Mouse (Mus musculus): ENCODE results near the gene Esp18. TPM values are rescaled to one million over a fixed set of nuclear protein-coding genes. Genes with fewer than 3 reads are reported as not detected.

The Esp18 gene
- not detected in 2 replicates for polyA plus RNA-seq (2012; rRNA removed)

DNA sequence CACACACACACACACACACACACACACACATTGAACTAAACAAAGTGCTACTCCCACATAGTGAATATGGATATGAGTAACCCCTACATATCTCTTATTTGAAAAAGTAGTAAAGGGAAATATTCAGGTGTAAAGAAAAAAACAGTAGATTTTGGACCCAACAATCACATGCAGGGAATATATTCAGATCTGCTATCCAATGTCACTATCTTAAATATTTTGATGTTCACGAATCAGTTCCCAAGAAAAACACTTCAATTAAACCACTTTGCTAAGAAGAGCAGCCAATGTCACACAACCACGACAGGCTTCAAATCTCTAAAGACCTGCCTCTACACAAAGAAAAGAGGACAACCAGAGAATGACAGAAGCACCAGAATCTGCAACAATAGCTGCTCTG, at the start of gene Esp18:
Esp18 (plus strand) TSS at position 301 of the 400 bp plus-strand sequence.

Other genes starting within 250 kb of the Esp18 start
- gene Esp16, start 129.8 kb downstream of the Esp18 start, polyA plus RNA-seq (2012; rRNA removed) = not detected in 2 replicates
- gene Esp15, start 234.6 kb downstream of the Esp18 start, polyA plus RNA-seq (2012; rRNA removed) = not detected in 2 replicates

All from central nervous system, embryonic 11.5 days (tissue).